Comparison of ENCODE assay signal across 9 mouse cellular contexts in genomic region chr7:88130488-88130849, GRCm38 (mm10).
A peak's percentile ranks its signal among the peaks of the same experiment; 100 is the strongest.
DNase-seq lines count a peak whose midpoint lies in the region; ATAC-seq and TF ChIP-seq lines count a peak whose summit lies in the region.
"Had no signal": no experiment of that assay in that cellular context is flagged by ENCODE, and none has a peak within 500 bp of the region (broad histone marks: within the 10 kb centered on the region; RNA-seq: fewer than 3 reads in every experiment).

No protein-coding gene starts in this region.

- H3K27ac ChIP-seq in kidney, embryonic 14.5 days (ENCODE audit: low read depth, low read length): no peak overlapping the region
- H3K27ac ChIP-seq in embryonic facial prominence, embryonic 13.5 days: no peak overlapping the region
- no peak overlapping the region for H3K27ac ChIP-seq in hindbrain, embryonic 16.5 days (ENCODE audit: low read depth, low read length)
- no peak overlapping the region; the same call in 1 of the 2 replicates for H3K27ac ChIP-seq in midbrain, embryonic 14.5 days (replicated peaks; ENCODE audit: low read depth, low read length)
- H3K27ac ChIP-seq in thymus, adult 2 months (ENCODE audit: control insufficient read depth, insufficient read depth, low read length): no peak overlapping the region
- H3K27ac ChIP-seq: liver, embryonic 14.5 days had no signal

- peak overlapping the region; percentile 35 for H3K4me3 ChIP-seq in kidney, embryonic 14.5 days (ENCODE audit: low read length)
- peak overlapping the region; percentile 46 for H3K4me3 ChIP-seq in embryonic facial prominence, embryonic 13.5 days
- H3K4me3 ChIP-seq in hindbrain, embryonic 16.5 days (ENCODE audit: low read length): peak overlapping the region; percentile 42
- H3K4me3 ChIP-seq in midbrain, embryonic 14.5 days (replicated peaks; ENCODE audit: low read depth, low read length): peak overlapping the region; percentile 43
- no peak overlapping the region for H3K4me3 ChIP-seq in thymus, adult 2 months (ENCODE audit: control insufficient read depth, insufficient read depth, low read length)

- H3K9me3 ChIP-seq in kidney, embryonic 14.5 days (ENCODE audit: control insufficient read depth, low read length): no peaks in the 10 kb centered on the region
- no peaks in the 10 kb centered on the region for H3K9me3 ChIP-seq in embryonic facial prominence, embryonic 13.5 days
- H3K9me3 ChIP-seq in hindbrain, embryonic 16.5 days (ENCODE audit: control insufficient read depth, low read length): no peaks in the 10 kb centered on the region
- H3K9me3 ChIP-seq in midbrain, embryonic 14.5 days (ENCODE audit: control insufficient read depth, low read length): no peaks in the 10 kb centered on the region

- peaks cover 14% of the 10 kb centered on the region for H3K27me3 ChIP-seq in kidney, embryonic 14.5 days (ENCODE audit: control insufficient read depth, insufficient read depth, low read length)
- H3K27me3 ChIP-seq in embryonic facial prominence, embryonic 13.5 days: peaks cover 22% of the 10 kb centered on the region
- no peaks in the 10 kb centered on the region for H3K27me3 ChIP-seq in hindbrain, embryonic 16.5 days (replicated peaks; ENCODE audit: control insufficient read depth, insufficient read depth, low read length)
- no peaks in the 10 kb centered on the region for H3K27me3 ChIP-seq in midbrain, embryonic 14.5 days (ENCODE audit: control insufficient read depth, insufficient read depth, low read length)
- H3K27me3 ChIP-seq in thymus, adult 2 months (ENCODE audit: control insufficient read depth, insufficient read depth, low read length): no peaks in the 10 kb centered on the region; the same call in 1 of the 2 replicates

- WGBS in kidney, embryonic 14.5 days: 30% methylated on average over 22 of the region's 22 CpGs
- WGBS in embryonic facial prominence, embryonic 13.5 days: 25% methylated on average over 22 of the region's 22 CpGs
- WGBS in hindbrain, embryonic 16.5 days: 34% methylated on average over 22 of the region's 22 CpGs
- 28% methylated on average over 22 of the region's 22 CpGs for WGBS in midbrain, embryonic 14.5 days
- WGBS in thymus, adult 2 months: 46% methylated on average over 22 of the region's 22 CpGs

- peak overlapping the region; percentile 67 for H3K4me2 ChIP-seq in kidney, embryonic 14.5 days (replicated peaks; ENCODE audit: low read depth, low read length)
- H3K4me2 ChIP-seq in embryonic facial prominence, embryonic 13.5 days: peak overlapping the region; percentile 85
- peak overlapping the region; percentile 62 for H3K4me2 ChIP-seq in hindbrain, embryonic 16.5 days (ENCODE audit: low read length)
- peak overlapping the region; percentile 68 for H3K4me2 ChIP-seq in midbrain, embryonic 14.5 days (ENCODE audit: low read length)

- peak overlapping the region; percentile 28; the same call in 1 of the 2 replicates for H3K9ac ChIP-seq in kidney, embryonic 14.5 days (ENCODE audit: low read depth, low read length)
- peak overlapping the region; percentile 66 for H3K9ac ChIP-seq in embryonic facial prominence, embryonic 13.5 days
- H3K9ac ChIP-seq in hindbrain, embryonic 16.5 days (ENCODE audit: low read depth, low read length): peak overlapping the region; percentile 61
- peak overlapping the region; percentile 64 for H3K9ac ChIP-seq in midbrain, embryonic 14.5 days (replicated peaks; ENCODE audit: low read length)
- H3K9ac ChIP-seq: liver, embryonic 14.5 days had no signal

- H3K36me3 ChIP-seq in kidney, embryonic 14.5 days (ENCODE audit: control insufficient read depth, insufficient read depth, low read length): no peaks in the 10 kb centered on the region
- H3K36me3 ChIP-seq in embryonic facial prominence, embryonic 13.5 days: no peaks in the 10 kb centered on the region
- no peaks in the 10 kb centered on the region for H3K36me3 ChIP-seq in hindbrain, embryonic 16.5 days (ENCODE audit: control insufficient read depth, insufficient read depth, low read length)
- H3K36me3 ChIP-seq in midbrain, embryonic 14.5 days (ENCODE audit: control insufficient read depth, insufficient read depth, low read length): no peaks in the 10 kb centered on the region
- no peaks in the 10 kb centered on the region for H3K36me3 ChIP-seq in thymus, adult 2 months (ENCODE audit: control insufficient read depth, insufficient read depth, low read length)

- no peak for TF ChIP-seq POLR2A in thymus, adult 2 months (IDR thresholded peaks at IDR 0.05; ENCODE audit: control insufficient read depth, extremely low read depth, insufficient read depth, low read length, poor library complexity)

- no peak for DNase-seq in kidney, adult 18-20 months
- DNase-seq in midbrain, embryonic 14.5 days: no peak
- DNase-seq in thymus, adult 2 months: no peak
- no peak for DNase-seq in left cerebral cortex, adult 9 months (ENCODE audit: low spot score in 2 of 2)

- ATAC-seq in kidney, embryonic 14.5 days (ENCODE audit: low FRiP score, low TSS enrichment): peak; percentile 39; the same call in 1 of the 2 replicates
- ATAC-seq in embryonic facial prominence, embryonic 13.5 days (ENCODE audit: insufficient number of reproducible peaks, insufficient read depth, low FRiP score, low TSS enrichment, low read depth): no peak
- ATAC-seq in hindbrain, embryonic 16.5 days: no peak; the same call in 1 of the 2 replicates
- no peak; the same call in 1 of the 2 replicates for ATAC-seq in midbrain, embryonic 14.5 days (ENCODE audit: low FRiP score, low TSS enrichment)
- ATAC-seq in activated CD4-positive, CD25-positive, alpha-beta regulatory T cell, adult 4 months: no peak

- no peak for TF ChIP-seq CTCF in thymus, adult 2 months (IDR thresholded peaks at IDR 0.05; ENCODE audit: borderline replicate concordance, control insufficient read depth, extremely low read depth, insufficient read depth, low read length, poor library complexity)

- H3K4me1 ChIP-seq in kidney, embryonic 14.5 days (ENCODE audit: control insufficient read depth, insufficient read depth, low read length): no peaks in the 10 kb centered on the region
- peaks cover 9% of the 10 kb centered on the region; the same call in 1 of the 2 replicates for H3K4me1 ChIP-seq in embryonic facial prominence, embryonic 13.5 days
- H3K4me1 ChIP-seq in hindbrain, embryonic 16.5 days (ENCODE audit: control insufficient read depth, insufficient read depth, low read depth, low read length): peaks cover 2% of the 10 kb centered on the region
- H3K4me1 ChIP-seq in midbrain, embryonic 14.5 days (ENCODE audit: control insufficient read depth, insufficient read depth, low read length): 0 out of 2 replicates have a peak, but pooled peaks cover 13% of the 10 kb centered on the region
- H3K4me1 ChIP-seq in thymus, adult 2 months (replicated peaks; ENCODE audit: control insufficient read depth, insufficient read depth, low read length): no peaks in the 10 kb centered on the region
